Mouse (Mus musculus): ENCODE measurements at regions not wholly inside any gene's neighbourhood (a gene's known extent, or its start where the extent isn't known, plus 50 kb on each side); places are given as distances from the start of the nearest gene placed in this dataset.

DNA sequence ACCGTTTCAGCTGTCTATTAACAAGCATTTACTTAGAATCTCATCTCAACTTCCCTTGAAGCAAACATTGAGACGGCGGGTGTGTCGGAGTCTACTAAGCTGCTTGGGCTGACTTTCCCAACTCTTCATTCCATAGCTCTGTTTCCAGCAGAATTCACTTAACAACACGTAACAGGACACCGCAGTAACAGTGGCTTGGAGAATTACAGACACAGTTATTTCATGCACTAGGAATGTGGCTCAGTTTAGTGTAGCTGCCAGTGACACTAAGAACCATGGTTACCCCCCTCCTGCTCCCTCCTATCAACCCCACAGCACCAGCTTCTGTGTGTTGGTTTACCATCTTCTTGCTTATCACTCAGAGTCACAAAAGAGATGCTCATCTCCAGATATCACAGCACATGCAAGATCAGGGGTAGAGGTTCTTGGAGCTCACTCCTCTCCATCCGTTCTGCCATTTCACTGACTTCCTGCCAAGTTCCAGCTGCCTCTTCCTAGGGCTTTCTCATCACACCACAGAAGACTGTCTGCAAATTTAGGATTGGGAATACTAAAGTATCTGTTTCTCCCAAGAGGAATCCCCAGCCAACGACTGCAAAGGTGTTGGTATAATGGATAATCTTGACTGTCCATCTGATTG, 90.7 kb downstream of the Banf2 start:
- Histone ChIP-seq H3K9ac (no peak overlapping the region), H3K36me3 (replicated peaks) (no peaks in the 10 kb centered on the region), H3K27me3 (no peaks in the 10 kb centered on the region), H3K4me2 (no peak overlapping the region), H3K9me3 (replicated peaks) (no peaks in the 10 kb centered on the region), H3K4me1 (replicated peaks) (no peaks in the 10 kb centered on the region), H3K4me3 (replicated peaks) (no peak overlapping the region), H3K27ac (replicated peaks) (no peak overlapping the region)
- 66% methylated on average over 8 of the region's 8 CpGs for WGBS (ENCODE audit: insufficient replicate concordance)
- ATAC-seq (ENCODE audit: insufficient read depth) = no peak

DNA sequence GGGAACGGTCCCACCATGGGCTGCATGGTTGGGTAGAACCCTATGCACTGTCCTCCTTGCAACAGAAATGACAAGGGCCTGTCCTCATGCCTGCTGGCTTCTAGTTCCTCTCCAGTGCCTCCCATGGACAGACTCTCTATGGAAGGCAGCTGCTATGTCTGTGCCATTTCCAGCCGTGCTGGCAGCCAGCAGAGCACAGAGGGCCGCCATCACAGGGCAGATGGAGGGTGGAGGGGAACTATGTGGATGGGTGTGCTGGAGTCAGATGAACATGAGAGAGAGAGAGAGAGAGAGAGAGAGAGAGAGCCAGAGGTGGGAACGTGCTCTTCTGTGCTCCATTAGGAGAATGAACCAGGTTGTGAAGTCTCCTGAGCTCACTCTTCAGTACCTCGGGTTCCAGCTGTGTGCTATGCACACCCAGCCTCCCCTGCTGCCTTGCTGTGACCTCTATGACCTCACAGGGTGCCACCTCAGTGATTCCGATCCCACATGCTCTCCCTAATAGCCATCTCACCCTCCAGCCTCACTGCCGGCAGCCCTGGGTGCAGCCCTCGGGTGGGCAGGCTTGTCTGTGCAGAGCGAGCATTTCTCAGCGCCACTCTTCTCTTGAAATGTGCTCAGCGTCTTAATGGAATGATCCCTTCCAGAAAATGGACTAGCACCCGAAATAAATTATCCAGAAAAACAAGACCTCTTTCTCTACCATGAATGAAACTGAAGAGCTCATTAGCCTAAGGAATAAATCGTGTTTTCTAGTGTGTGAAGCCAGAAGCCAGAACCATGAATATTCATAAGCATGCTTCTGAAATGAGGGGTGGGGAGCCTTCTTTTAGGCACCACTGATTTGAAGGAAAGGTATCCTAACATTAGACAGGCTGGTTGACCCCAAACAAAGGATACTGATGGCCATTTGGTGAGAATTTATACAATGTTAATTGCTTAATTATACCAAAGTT, 94.5 kb downstream of the Banf2 start:
- Histone ChIP-seq H3K4me2 (no peak overlapping the region), H3K4me1 (replicated peaks) (no peaks in the 10 kb centered on the region), H3K27me3 (no peaks in the 10 kb centered on the region), H3K36me3 (replicated peaks) (no peaks in the 10 kb centered on the region), H3K9me3 (replicated peaks) (no peaks in the 10 kb centered on the region), H3K4me3 (replicated peaks) (no peak overlapping the region), H3K9ac (no peak overlapping the region), H3K27ac (replicated peaks) (no peak overlapping the region)
- ATAC-seq (ENCODE audit: insufficient read depth) = no peak; the same call in 1 of the 2 replicates
- WGBS (ENCODE audit: insufficient replicate concordance) = 65% methylated on average over 13 of the region's 13 CpGs

DNA sequence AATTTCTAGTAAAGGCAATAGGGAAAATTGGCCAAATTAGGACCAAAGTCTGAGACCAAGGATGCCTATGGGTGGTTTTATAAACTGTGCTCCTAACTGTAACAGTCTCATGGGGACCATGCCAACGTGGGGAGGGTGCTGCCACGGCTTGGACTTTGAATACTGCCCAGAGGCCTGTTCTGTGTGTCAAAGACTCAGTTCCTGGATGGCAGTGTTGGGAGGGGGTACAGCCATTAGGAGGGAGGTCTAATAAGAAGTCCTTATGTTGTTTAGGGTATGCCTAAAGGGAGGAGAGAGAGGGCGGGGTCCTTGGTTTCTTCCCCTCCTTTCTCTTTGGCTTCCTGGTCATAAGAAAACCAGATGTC, 95.2 kb downstream of the Banf2 start:
- Histone ChIP-seq H3K36me3 (replicated peaks) (no peaks in the 10 kb centered on the region), H3K4me3 (replicated peaks) (no peak overlapping the region), H3K4me2 (no peak overlapping the region), H3K9me3 (replicated peaks) (no peaks in the 10 kb centered on the region), H3K4me1 (replicated peaks) (no peaks in the 10 kb centered on the region), H3K9ac (no peak overlapping the region), H3K27me3 (no peaks in the 10 kb centered on the region), H3K27ac (replicated peaks) (no peak overlapping the region)
- 73% methylated on average over 3 of the region's 3 CpGs for WGBS (ENCODE audit: insufficient replicate concordance)
- no peak for ATAC-seq (ENCODE audit: insufficient read depth)

DNA sequence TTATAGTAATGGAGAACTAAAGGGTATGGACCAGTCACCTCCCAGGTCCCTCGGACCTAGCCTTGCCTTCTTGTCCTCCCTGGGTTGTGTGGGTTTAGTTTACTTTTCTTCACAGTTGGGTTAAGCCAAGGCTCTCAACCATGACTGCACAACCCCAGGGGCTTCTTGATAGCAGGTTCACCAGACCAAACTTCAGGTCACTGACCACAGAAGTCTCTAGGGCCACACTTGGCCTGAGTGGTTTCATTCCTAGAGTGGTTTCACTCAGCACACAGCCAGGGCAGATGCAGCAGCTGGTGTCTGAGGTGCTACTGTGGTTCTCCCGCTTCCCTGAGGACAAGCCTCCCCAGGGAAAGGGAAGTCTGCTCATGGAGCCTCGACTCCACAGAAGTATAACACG, 95.7 kb downstream of the Banf2 start:
- H3K4me2 ChIP-seq = no peak overlapping the region
- H3K9me3 ChIP-seq (replicated peaks) = no peaks in the 10 kb centered on the region
- H3K4me3 ChIP-seq (replicated peaks) = no peak overlapping the region
- 57% methylated on average over 4 of the region's 4 CpGs for WGBS (ENCODE audit: insufficient replicate concordance)
- H3K27me3 ChIP-seq = no peaks in the 10 kb centered on the region
- H3K4me1 ChIP-seq (replicated peaks) = no peaks in the 10 kb centered on the region
- no peaks in the 10 kb centered on the region for H3K36me3 ChIP-seq (replicated peaks)
- H3K9ac ChIP-seq = no peak overlapping the region
- no peak for ATAC-seq (ENCODE audit: insufficient read depth)
- no peak overlapping the region for H3K27ac ChIP-seq (replicated peaks)

DNA sequence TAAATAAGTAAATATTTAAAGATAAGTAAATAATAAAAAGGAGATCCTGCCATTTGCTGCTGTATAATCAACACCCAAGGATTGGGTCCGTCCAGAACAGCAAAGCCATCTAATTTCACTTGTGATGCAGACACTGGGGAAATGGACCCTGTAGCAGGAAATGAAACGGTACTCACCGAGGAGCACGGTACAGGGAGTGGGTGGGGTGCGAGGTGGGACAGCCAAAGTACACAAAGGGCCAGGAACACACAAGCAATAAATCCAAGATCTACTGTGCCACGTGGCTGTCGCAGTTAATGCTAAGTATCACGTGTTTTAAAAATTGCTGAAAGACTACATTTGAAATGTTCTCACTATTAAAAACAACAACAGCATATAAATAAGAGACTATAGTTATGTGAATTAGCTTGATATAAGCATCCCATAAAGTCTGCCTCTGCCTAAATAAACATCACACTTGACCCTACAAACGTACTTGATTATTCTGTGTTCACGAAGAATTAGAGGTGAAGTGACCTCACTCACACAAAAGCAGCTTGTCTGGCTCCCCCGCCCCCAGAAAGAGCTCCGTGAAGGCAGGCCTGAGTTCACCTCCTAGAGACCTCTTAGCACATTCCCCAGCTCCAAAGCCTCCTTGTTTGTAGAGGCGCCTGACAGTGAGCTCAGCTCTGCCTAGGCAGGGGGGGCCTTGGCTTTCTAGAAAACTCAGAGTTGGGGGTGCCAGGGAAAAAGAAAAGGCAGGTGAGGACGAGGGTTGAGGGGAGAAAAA, 101.1 kb downstream of the Banf2 start:
- Histone ChIP-seq H3K9ac (no peak overlapping the region), H3K27ac (replicated peaks) (no peak overlapping the region), H3K9me3 (replicated peaks) (no peaks in the 10 kb centered on the region), H3K4me3 (replicated peaks) (no peak overlapping the region), H3K36me3 (replicated peaks) (no peaks in the 10 kb centered on the region), H3K4me1 (replicated peaks) (no peaks in the 10 kb centered on the region), H3K27me3 (no peaks in the 10 kb centered on the region), H3K4me2 (no peak overlapping the region)
- 61% methylated on average over 14 of the region's 14 CpGs for WGBS (ENCODE audit: insufficient replicate concordance)
- ATAC-seq (ENCODE audit: insufficient read depth) = no peak

DNA sequence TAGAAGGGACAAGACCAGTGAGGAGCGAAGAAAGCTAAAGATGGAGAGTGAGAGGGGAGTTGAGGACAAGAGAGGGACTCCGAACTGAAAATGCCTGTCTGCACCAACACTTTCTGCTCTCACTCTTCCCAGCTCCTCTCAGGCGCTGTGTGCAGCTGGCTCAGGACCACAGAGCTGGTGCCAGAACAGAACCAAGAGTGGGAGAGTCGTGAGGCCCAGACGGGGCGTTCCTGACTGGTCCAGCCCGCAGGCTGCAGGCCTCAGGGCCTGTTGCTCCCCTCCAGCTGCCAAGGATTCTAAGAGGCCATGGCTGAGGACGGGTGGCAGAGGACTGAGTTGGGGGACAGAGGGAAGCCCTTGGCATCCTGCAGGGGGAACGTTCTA, 101.7 kb downstream of the Banf2 start:
- Histone ChIP-seq H3K4me1 (replicated peaks) (no peaks in the 10 kb centered on the region), H3K27ac (replicated peaks) (no peak overlapping the region), H3K4me2 (no peak overlapping the region), H3K9ac (no peak overlapping the region), H3K9me3 (replicated peaks) (no peaks in the 10 kb centered on the region), H3K36me3 (replicated peaks) (no peaks in the 10 kb centered on the region), H3K27me3 (no peaks in the 10 kb centered on the region), H3K4me3 (replicated peaks) (no peak overlapping the region)
- ATAC-seq (ENCODE audit: insufficient read depth) = no peak
- 77% methylated on average over 9 of the region's 9 CpGs for WGBS (ENCODE audit: insufficient replicate concordance)

DNA sequence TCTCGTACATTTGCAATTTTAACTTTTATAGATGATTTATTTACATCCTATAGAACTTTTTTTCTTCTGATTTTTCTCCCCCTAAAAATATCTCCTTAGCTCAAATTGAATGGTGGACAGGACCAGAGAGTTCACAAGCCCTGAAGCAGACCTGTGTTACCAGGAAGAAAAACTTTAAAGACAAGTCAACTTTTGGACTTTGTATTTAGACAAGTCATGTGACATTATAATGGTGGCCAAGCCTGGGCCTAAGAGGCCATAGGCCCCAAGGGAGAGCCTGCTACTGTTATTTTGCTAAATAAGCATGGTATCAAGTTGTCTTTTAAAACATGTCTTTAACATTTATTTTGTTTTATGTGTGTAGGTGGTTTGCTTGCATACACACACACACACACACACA, 102.7 kb downstream of the Banf2 start:
- Histone ChIP-seq H3K9me3 (replicated peaks) (no peaks in the 10 kb centered on the region), H3K27me3 (no peaks in the 10 kb centered on the region), H3K4me1 (replicated peaks) (no peaks in the 10 kb centered on the region), H3K27ac (replicated peaks) (no peak overlapping the region), H3K9ac (no peak overlapping the region), H3K36me3 (replicated peaks) (no peaks in the 10 kb centered on the region), H3K4me3 (replicated peaks) (no peak overlapping the region), H3K4me2 (no peak overlapping the region)
- 61% methylated on average over 1 of the region's 1 CpGs for WGBS (ENCODE audit: insufficient replicate concordance)
- no peak for ATAC-seq (ENCODE audit: insufficient read depth)

DNA sequence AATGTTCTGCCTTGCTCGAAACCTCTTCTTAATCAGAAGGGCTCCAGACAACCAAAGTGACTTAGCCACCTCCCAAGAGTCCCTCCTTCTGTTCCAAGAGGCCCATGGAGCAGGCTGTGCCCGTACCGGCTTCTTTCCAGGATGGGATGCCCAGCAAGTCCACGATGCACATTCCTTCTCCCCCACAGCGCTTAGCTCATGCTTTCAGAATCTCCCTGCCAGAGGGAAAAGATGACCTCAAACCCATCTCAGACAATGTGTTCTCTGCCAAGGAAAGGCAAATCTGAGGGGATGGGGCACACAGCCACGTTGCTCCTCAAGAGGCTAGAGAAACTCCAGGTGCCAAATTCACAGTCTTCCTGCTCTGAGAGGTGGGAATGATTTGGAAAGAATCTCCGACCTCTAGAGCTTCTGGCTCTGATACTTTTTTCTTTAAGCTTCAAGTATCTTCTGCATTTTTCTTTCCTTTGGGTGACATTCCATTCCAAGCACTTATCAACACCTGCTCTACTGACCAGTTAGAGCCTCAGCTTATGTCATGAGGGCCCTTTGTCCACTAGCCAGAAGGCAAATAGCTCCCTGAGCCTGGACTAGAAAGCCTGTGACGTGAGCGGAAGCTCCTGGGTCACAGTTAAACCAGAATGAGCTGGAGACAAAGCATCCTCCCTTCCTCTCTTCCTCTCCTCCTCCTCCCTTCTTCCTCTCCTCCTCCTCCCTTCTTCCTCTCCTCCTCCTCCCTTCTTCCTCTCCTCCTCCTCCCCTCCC, 110.9 kb downstream of the Banf2 start:
- H3K9ac ChIP-seq = no peak overlapping the region
- no peak overlapping the region for H3K4me2 ChIP-seq
- no peak for ATAC-seq (ENCODE audit: insufficient read depth)
- no peak overlapping the region for H3K27ac ChIP-seq (replicated peaks)
- 66% methylated on average over 9 of the region's 9 CpGs for WGBS (ENCODE audit: insufficient replicate concordance)
- H3K9me3 ChIP-seq (replicated peaks) = no peaks in the 10 kb centered on the region
- H3K27me3 ChIP-seq = no peaks in the 10 kb centered on the region
- no peak overlapping the region for H3K4me3 ChIP-seq (replicated peaks)
- no peaks in the 10 kb centered on the region for H3K36me3 ChIP-seq (replicated peaks)
- H3K4me1 ChIP-seq (replicated peaks) = no peaks in the 10 kb centered on the region

DNA sequence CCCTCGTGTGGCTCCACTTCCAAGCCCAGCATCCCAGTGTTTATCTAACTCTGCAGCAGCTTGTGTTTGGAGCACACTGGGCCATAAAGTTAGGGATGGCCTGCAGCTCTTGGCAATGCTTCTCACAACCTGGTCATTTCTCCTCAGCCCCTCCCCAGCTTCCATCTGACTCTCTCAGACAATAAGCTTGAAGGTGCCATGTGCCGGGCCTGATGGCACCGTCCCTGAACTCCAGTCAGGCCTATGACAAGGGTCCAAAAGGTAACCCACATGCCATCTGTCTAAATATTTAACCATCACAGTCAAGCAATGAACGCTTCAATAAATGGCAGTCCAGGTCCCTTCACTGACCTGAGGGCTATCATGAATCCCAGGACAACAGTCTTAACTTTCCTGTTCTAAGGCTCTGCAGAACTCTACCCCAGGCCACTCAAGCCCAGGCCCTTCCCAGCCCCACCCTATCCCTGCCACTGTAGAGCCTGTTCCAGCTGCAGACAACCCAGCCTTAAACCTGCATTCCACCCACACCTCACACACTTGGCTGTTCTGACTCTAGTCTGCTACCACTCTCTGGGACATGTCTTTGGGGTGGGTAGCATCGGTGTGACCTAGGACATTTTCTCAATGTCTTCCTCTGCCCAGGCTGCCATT, 111.8 kb downstream of the Banf2 start:
- no peak overlapping the region for H3K4me3 ChIP-seq (replicated peaks)

DNA sequence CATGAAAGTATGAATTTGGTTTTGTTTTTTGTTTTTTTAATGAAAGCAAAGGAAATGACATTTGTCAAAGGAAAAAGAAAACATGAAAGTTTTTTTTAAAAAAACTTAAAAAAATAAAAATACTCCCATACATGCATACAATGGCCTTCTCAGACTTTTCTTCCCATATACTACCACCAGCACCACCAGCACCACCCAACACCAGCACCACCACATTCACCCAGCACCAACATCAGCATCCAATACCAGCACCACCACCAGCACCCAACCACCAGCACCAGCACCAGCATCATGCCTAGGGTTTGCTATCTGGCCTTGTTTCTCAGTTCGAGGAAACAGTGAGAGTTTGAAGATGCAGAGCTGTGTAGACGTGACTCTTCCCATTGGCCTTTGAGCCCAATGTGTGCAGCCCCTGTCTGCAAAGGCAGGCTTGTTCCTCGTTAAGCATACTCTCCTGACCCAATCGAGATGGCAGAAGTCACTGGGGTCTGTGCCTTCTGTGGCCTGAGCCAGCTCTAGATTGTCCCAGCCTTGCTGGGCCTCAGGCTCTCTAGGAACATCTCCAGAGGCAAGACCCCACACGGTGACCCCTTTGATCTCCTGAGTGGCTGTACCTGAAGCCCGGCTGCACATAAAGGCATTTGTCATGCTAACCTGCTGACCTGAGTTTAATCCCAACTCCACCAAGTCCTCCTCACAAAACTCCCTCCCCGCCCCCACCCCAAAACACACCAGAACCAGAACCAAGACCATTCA, 113.8 kb upstream of the Mgme1 start:
- Histone ChIP-seq H3K27me3 (no peaks in the 10 kb centered on the region), H3K36me3 (replicated peaks) (no peaks in the 10 kb centered on the region), H3K4me2 (no peak overlapping the region), H3K4me1 (replicated peaks) (peaks cover 3% of the 10 kb centered on the region; the same call in 1 of the 2 replicates), H3K9ac (no peak overlapping the region), H3K9me3 (replicated peaks) (no peaks in the 10 kb centered on the region), H3K4me3 (replicated peaks) (no peak overlapping the region), H3K27ac (replicated peaks) (no peak overlapping the region)
- 49% methylated on average over 7 of the region's 7 CpGs for WGBS (ENCODE audit: insufficient replicate concordance)
- no peak for ATAC-seq (ENCODE audit: insufficient read depth)

More for the DNA sequence above, 111.8 kb downstream of the Banf2 start:
- H3K27me3 ChIP-seq = no peaks in the 10 kb centered on the region
- H3K9ac ChIP-seq = no peak overlapping the region
- 52% methylated on average over 5 of the region's 5 CpGs for WGBS (ENCODE audit: insufficient replicate concordance)
- H3K36me3 ChIP-seq (replicated peaks) = no peaks in the 10 kb centered on the region
- H3K27ac ChIP-seq (replicated peaks) = no peak overlapping the region
- no peaks in the 10 kb centered on the region for H3K9me3 ChIP-seq (replicated peaks)
- H3K4me2 ChIP-seq = no peak overlapping the region
- no peak for ATAC-seq (ENCODE audit: insufficient read depth)
- no peaks in the 10 kb centered on the region for H3K4me1 ChIP-seq (replicated peaks)
